Mouse (Mus musculus): ENCODE measurements around the gene Best2.

Best2 gene

GRCm38 (mm10) chr8:84982499-84983011, 31.8 kb downstream of the Best2 start:
- peak; percentile 59 for DNase-seq (ENCODE audit: low read depth, low spot score)

GRCm38 (mm10) chr8:84981644-84982498, 32.5 kb downstream of the Best2 start:
- DNase-seq (ENCODE audit: low read depth, low spot score) = peak; percentile 32

- DNase-seq (ENCODE audit: low read depth, low spot score) = peak; percentile 82
Observed at GRCm38 (mm10) chr8:84980622-84981358, 33.5 kb downstream of the Best2 start.

- peak; percentile 97 for DNase-seq (ENCODE audit: low read depth, low spot score)
Observed at GRCm38 (mm10) chr8:84979599-84980421, 34.5 kb downstream of the Best2 start.

- DNase-seq (ENCODE audit: low read depth, low spot score) = peak; percentile 99
Observed at GRCm38 (mm10) chr8:84978248-84978940, 35.9 kb downstream of the Best2 start, which contains the start of gene Junb. TSS of gene Junb (minus strand) at chr8:84978718.

GRCm38 (mm10) chr8:84977435-84978247, 36.7 kb downstream of the Best2 start:
- peak; percentile 88 for DNase-seq (ENCODE audit: low read depth, low spot score)

GRCm38 (mm10) chr8:84976763-84977434, 37.4 kb downstream of the Best2 start:
- DNase-seq (ENCODE audit: low read depth, low spot score) = no peak

- peak; percentile 97 for DNase-seq (ENCODE audit: low read depth, low spot score)
Observed at GRCm38 (mm10) chr8:84976031-84976762, 38.1 kb downstream of the Best2 start.

- peak; percentile 89 for DNase-seq (ENCODE audit: low read depth, low spot score)
Observed at GRCm38 (mm10) chr8:84975434-84975833, 38.9 kb downstream of the Best2 start.

GRCm38 (mm10) chr8:84974543-84975142, 39.7 kb downstream of the Best2 start:
- DNase-seq (ENCODE audit: low read depth, low spot score) = peak; percentile 68

- peak; percentile 78 for DNase-seq (ENCODE audit: low read depth, low spot score)
Observed at GRCm38 (mm10) chr8:84973803-84974542, 40.4 kb downstream of the Best2 start.

- DNase-seq (ENCODE audit: low read depth, low spot score) = no peak
Observed at GRCm38 (mm10) chr8:84973079-84973478, 41.3 kb downstream of the Best2 start.

GRCm38 (mm10) chr8:84970913-84971312, 43.4 kb downstream of the Best2 start:
- DNase-seq (ENCODE audit: low read depth, low spot score) = no peak

GRCm38 (mm10) chr8:84970135-84970790, 44.1 kb downstream of the Best2 start:
- DNase-seq (ENCODE audit: low read depth, low spot score) = no peak

- DNase-seq (ENCODE audit: low read depth, low spot score) = peak; percentile 79
Observed at GRCm38 (mm10) chr8:84969241-84970134, 44.8 kb downstream of the Best2 start, which contains the start of the genes Gm49661, Prdx2 and Rnaseh2a. TSS of gene Gm49661 (minus strand) at chr8:84969433. TSS of gene Prdx2 (plus strand) at chr8:84969587. TSS of gene Rnaseh2a (minus strand) at chr8:84969767.

GRCm38 (mm10) chr8:84968650-84969049, 45.7 kb downstream of the Best2 start:
- DNase-seq (ENCODE audit: low read depth, low spot score) = no peak

Data from CD4-positive, CD25-positive, alpha-beta regulatory T cell, adult 2 months (primary cell).